Mouse (Mus musculus): ENCODE measurements at regions not wholly inside any gene's neighbourhood (a gene's known extent, or its start where the extent isn't known, plus 50 kb on each side); places are given as distances from the start of the nearest gene placed in this dataset.
A peak's percentile ranks its signal among the peaks of the same experiment; 100 is the strongest.

DNA sequence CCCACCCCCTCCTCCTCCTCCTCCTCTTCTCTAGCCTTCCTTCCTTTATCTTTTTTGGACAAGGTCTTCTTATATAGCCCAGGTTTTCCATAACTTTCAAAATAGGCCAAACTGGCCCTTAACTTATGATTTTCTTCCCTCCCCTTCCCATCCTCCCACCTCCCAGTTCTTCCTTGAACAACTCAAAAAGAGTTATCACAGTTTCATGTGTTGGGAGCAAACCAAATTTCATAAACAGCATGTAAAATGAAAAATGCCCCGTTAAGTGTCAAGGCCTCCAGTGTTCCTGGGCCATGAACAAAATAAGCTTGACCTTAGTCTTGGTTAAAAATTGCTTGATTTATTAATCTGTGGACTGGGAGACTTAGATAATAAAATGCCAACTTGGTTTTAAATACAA is 132.4 kb downstream of the Dusp6 start:
- Histone ChIP-seq H3K27ac (ENCODE audit: low read length) (no peak overlapping the region), H3K4me3 (ENCODE audit: low read length) (no peak overlapping the region), H3K4me1 (replicated peaks; ENCODE audit: control insufficient read depth, insufficient read depth, low read length) (no peaks in the 10 kb centered on the region), H3K9me3 (ENCODE audit: control insufficient read depth, low read length) (no peaks in the 10 kb centered on the region), H3K36me3 (ENCODE audit: control insufficient read depth, insufficient read depth, low read length) (no peaks in the 10 kb centered on the region), H3K9ac (ENCODE audit: low read length) (no peak overlapping the region), H3K27me3 (ENCODE audit: control insufficient read depth, insufficient read depth, low read depth, low read length) (no peaks in the 10 kb centered on the region), H3K4me2 (ENCODE audit: low read depth, low read length) (no peak overlapping the region)
- ATAC-seq (ENCODE audit: low read depth), result no peak
- WGBS, result 82% methylated on average over 1 of the region's 1 CpGs

DNA sequence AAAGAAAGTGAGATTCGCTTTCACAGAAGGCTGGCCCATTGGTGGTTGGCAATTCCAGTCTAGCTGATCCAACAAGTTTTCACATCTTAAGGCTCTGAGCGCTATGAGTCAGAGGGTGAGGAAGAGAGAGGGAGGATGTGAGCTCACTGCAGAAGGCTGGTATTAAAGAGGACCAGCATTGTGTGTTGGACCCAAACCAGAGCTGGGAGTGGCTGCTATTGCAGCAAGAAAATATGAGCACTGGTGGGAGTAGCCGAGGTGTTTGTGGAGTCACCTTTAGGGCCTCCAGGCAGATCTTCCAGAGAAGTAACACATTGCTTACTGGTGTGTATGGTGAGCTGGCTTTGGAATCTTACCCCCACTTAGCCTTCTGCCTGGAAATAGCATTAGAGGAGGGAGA is 133.6 kb downstream of the Dusp6 start:
- no peak overlapping the region for H3K9ac ChIP-seq (ENCODE audit: low read length)
- H3K27ac ChIP-seq (ENCODE audit: low read length), result no peak overlapping the region
- peak; percentile 60; the same call in 1 of the 2 replicates for ATAC-seq (ENCODE audit: low read depth)
- no peaks in the 10 kb centered on the region for H3K27me3 ChIP-seq (ENCODE audit: control insufficient read depth, insufficient read depth, low read depth, low read length)
- WGBS, result 65% methylated on average over 3 of the region's 3 CpGs
- H3K36me3 ChIP-seq (ENCODE audit: control insufficient read depth, insufficient read depth, low read length), result no peaks in the 10 kb centered on the region
- no peaks in the 10 kb centered on the region for H3K9me3 ChIP-seq (ENCODE audit: control insufficient read depth, low read length)
- H3K4me2 ChIP-seq (ENCODE audit: low read depth, low read length), result no peak overlapping the region
- H3K4me3 ChIP-seq (ENCODE audit: low read length), result no peak overlapping the region
- H3K4me1 ChIP-seq (replicated peaks; ENCODE audit: control insufficient read depth, insufficient read depth, low read length), result no peaks in the 10 kb centered on the region

GRCm38 (mm10) chr10:99400076-99400475 is 137.0 kb downstream of the Dusp6 start:
- Histone ChIP-seq H3K4me1 (replicated peaks; ENCODE audit: control insufficient read depth, insufficient read depth, low read length) (no peaks in the 10 kb centered on the region), H3K27ac (ENCODE audit: low read length) (no peak overlapping the region), H3K9ac (ENCODE audit: low read length) (no peak overlapping the region), H3K4me2 (ENCODE audit: low read depth, low read length) (no peak overlapping the region), H3K27me3 (ENCODE audit: control insufficient read depth, insufficient read depth, low read depth, low read length) (no peaks in the 10 kb centered on the region), H3K4me3 (ENCODE audit: low read length) (no peak overlapping the region), H3K36me3 (ENCODE audit: control insufficient read depth, insufficient read depth, low read length) (no peaks in the 10 kb centered on the region), H3K9me3 (ENCODE audit: control insufficient read depth, low read length) (no peaks in the 10 kb centered on the region)
- WGBS, result 89% methylated on average over 6 of the region's 6 CpGs
- no peak for ATAC-seq (ENCODE audit: low read depth)

DNA sequence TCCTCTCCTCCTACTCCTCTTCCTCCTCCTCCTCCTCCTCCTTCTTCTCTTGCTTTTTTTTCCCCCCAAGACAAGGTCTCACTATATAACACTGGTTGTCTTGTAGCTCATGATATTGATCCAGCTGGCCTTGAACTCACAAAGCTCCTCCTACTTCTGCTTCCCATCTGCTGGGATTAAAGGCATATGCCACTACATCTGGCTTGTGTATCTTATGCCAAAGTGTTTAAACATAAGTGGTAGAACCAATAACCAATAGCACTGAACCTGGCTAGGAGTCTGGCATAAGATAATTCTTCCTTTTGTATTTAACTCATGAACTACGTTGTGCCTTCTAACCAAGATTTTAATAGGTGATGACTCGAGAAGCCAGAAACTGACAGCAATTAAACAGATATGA is 143.7 kb downstream of the Dusp6 start:
- H3K9me3 ChIP-seq (ENCODE audit: control insufficient read depth, low read length), result 0 out of 2 replicates have a peak, but pooled peaks cover 2% of the 10 kb centered on the region
- WGBS, result 68% methylated on average over 2 of the region's 2 CpGs
- ATAC-seq (ENCODE audit: low read depth), result no peak

DNA sequence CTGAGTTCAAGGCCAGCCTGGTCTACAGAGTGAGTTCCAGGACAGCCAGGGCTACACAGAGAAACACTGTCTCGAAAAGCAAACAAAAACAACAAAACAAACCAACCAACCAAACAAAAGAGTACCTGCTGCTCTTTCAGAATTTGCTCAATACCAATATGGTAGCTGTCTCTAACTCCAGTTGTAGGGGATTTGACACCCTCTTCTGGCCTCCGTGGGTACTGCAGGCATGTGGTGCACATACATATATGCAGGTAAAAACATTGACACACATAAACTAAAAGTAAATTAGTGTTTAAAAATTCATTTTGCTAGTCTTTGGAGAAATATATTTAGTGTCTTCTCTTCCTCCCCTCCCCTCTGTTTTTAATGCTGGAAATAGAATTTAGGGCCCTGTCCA is 145.8 kb downstream of the Dusp6 start:
- peaks cover 8% of the 10 kb centered on the region; the same call in 1 of the 2 replicates for H3K4me1 ChIP-seq (replicated peaks; ENCODE audit: control insufficient read depth, insufficient read depth, low read length)
- no peak for ATAC-seq (ENCODE audit: low read depth)
- 87% methylated on average over 2 of the region's 2 CpGs for WGBS
- H3K9me3 ChIP-seq (ENCODE audit: control insufficient read depth, low read length), result 0 out of 2 replicates have a peak, but pooled peaks cover 2% of the 10 kb centered on the region
- H3K36me3 ChIP-seq (ENCODE audit: control insufficient read depth, insufficient read depth, low read length), result no peaks in the 10 kb centered on the region; the same call in 1 of the 2 replicates
- no peaks in the 10 kb centered on the region for H3K27me3 ChIP-seq (ENCODE audit: control insufficient read depth, insufficient read depth, low read depth, low read length)
- no peak overlapping the region for H3K4me3 ChIP-seq (ENCODE audit: low read length)
- no peak overlapping the region for H3K9ac ChIP-seq (ENCODE audit: low read length)
- no peak overlapping the region for H3K27ac ChIP-seq (ENCODE audit: low read length)
- H3K4me2 ChIP-seq (ENCODE audit: low read depth, low read length), result no peak overlapping the region

More for the DNA sequence above, 143.7 kb downstream of the Dusp6 start:
- Histone ChIP-seq H3K27ac (ENCODE audit: low read length) (no peak overlapping the region), H3K36me3 (ENCODE audit: control insufficient read depth, insufficient read depth, low read length) (no peaks in the 10 kb centered on the region), H3K4me1 (replicated peaks; ENCODE audit: control insufficient read depth, insufficient read depth, low read length) (peaks cover 8% of the 10 kb centered on the region; the same call in 1 of the 2 replicates), H3K4me2 (ENCODE audit: low read depth, low read length) (no peak overlapping the region), H3K9ac (ENCODE audit: low read length) (no peak overlapping the region), H3K4me3 (ENCODE audit: low read length) (no peak overlapping the region), H3K27me3 (ENCODE audit: control insufficient read depth, insufficient read depth, low read depth, low read length) (no peaks in the 10 kb centered on the region)

DNA sequence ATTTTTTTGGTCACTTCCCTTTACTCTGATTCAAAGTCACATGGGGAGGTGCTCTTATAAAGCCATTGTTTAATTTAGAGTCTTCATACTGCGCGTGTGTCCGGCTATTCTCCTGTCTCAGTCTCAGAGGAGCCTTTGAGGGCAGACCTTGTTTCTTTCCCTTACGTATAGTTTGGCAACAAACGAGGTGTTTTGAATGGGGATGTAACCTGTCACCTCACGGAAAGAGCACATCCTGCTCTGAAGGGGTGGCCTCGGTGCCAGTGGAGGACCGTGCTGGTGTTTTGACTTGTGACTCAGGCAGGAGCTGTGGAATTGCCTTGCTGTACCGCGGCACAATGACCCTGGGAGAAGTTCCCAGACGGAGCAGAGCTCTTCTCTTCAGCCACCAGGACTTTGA is 146.7 kb downstream of the Dusp6 start:
- WGBS, result 22% methylated on average over 11 of the region's 11 CpGs
- Histone ChIP-seq H3K4me3 (ENCODE audit: low read length) (no peak overlapping the region), H3K9me3 (ENCODE audit: control insufficient read depth, low read length) (0 out of 2 replicates have a peak, but pooled peaks cover 2% of the 10 kb centered on the region), H3K9ac (ENCODE audit: low read length) (0 out of 2 replicates have a peak overlapping the region, but pooled peaks have one; percentile 15), H3K36me3 (ENCODE audit: control insufficient read depth, insufficient read depth, low read length) (no peaks in the 10 kb centered on the region; the same call in 1 of the 2 replicates), H3K4me1 (replicated peaks; ENCODE audit: control insufficient read depth, insufficient read depth, low read length) (peaks cover 8% of the 10 kb centered on the region; the same call in 1 of the 2 replicates), H3K27ac (ENCODE audit: low read length) (peak overlapping the region; percentile 68), H3K4me2 (ENCODE audit: low read depth, low read length) (peak overlapping the region; percentile 40), H3K27me3 (ENCODE audit: control insufficient read depth, insufficient read depth, low read depth, low read length) (no peaks in the 10 kb centered on the region)
- peak; percentile 38; the same call in 1 of the 2 replicates for ATAC-seq (ENCODE audit: low read depth)

DNA sequence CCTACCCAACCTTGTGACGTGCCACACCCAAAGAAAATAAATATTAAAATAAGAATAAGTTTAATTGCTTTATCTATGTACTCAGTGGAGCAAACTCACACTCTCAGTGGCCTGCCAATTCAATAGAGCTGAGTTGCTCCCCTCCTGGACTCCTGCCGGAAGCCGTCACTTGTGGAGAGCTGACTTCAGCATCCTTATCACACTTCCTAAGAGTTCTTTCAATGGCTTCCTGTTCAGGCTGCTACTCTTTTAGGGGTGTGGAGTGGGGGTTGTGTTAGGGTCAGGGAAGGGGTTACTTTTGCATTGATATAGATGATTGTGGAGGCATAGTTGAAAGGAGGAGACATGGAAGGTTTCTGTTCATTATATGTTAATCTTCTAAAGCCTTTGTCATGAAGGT is 147.7 kb downstream of the Dusp6 start:
- Histone ChIP-seq H3K9ac (ENCODE audit: low read length) (no peak overlapping the region), H3K9me3 (ENCODE audit: control insufficient read depth, low read length) (0 out of 2 replicates have a peak, but pooled peaks cover 2% of the 10 kb centered on the region), H3K36me3 (ENCODE audit: control insufficient read depth, insufficient read depth, low read length) (no peaks in the 10 kb centered on the region; the same call in 1 of the 2 replicates), H3K27me3 (ENCODE audit: control insufficient read depth, insufficient read depth, low read depth, low read length) (no peaks in the 10 kb centered on the region), H3K4me1 (replicated peaks; ENCODE audit: control insufficient read depth, insufficient read depth, low read length) (peaks cover 8% of the 10 kb centered on the region; the same call in 1 of the 2 replicates), H3K4me3 (ENCODE audit: low read length) (no peak overlapping the region), H3K4me2 (ENCODE audit: low read depth, low read length) (no peak overlapping the region), H3K27ac (ENCODE audit: low read length) (no peak overlapping the region)
- WGBS, result 44% methylated on average over 3 of the region's 3 CpGs
- ATAC-seq (ENCODE audit: low read depth), result peak; percentile 68

DNA sequence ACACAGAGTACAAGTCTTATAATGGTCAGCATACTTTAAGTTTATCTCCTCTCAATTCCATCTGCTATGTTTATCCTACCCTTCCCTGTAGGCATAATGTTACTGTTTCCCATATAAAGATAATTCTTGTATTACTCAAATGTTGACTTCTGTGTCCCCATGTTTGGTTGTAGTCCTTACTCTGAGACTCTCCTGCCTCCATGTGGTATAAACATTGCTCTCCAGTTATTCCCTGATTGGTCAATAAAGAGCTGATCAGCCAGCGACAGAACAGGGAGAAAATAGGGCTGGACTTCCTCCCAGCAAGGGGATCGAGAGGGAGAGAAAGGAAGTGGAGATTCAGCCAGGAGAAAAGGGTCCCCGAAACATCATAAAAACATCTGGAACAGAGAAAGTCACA is 150.4 kb downstream of the Dusp6 start:
- no peak overlapping the region for H3K9ac ChIP-seq (ENCODE audit: low read length)
- 0 out of 2 replicates have a peak, but pooled peaks cover 2% of the 10 kb centered on the region for H3K9me3 ChIP-seq (ENCODE audit: control insufficient read depth, low read length)
- ATAC-seq (ENCODE audit: low read depth), result no peak
- no peak overlapping the region for H3K4me2 ChIP-seq (ENCODE audit: low read depth, low read length)
- H3K36me3 ChIP-seq (ENCODE audit: control insufficient read depth, insufficient read depth, low read length), result no peaks in the 10 kb centered on the region; the same call in 1 of the 2 replicates
- no peaks in the 10 kb centered on the region for H3K27me3 ChIP-seq (ENCODE audit: control insufficient read depth, insufficient read depth, low read depth, low read length)
- 77% methylated on average over 3 of the region's 3 CpGs for WGBS
- H3K27ac ChIP-seq (ENCODE audit: low read length), result no peak overlapping the region
- no peak overlapping the region for H3K4me3 ChIP-seq (ENCODE audit: low read length)
- peaks cover 8% of the 10 kb centered on the region; the same call in 1 of the 2 replicates for H3K4me1 ChIP-seq (replicated peaks; ENCODE audit: control insufficient read depth, insufficient read depth, low read length)

- no peak for ATAC-seq (ENCODE audit: low read depth)
- Histone ChIP-seq H3K4me2 (ENCODE audit: low read depth, low read length) (no peak overlapping the region), H3K27ac (ENCODE audit: low read length) (no peak overlapping the region), H3K27me3 (ENCODE audit: control insufficient read depth, insufficient read depth, low read depth, low read length) (no peaks in the 10 kb centered on the region), H3K4me3 (ENCODE audit: low read length) (no peak overlapping the region), H3K4me1 (replicated peaks; ENCODE audit: control insufficient read depth, insufficient read depth, low read length) (no peaks in the 10 kb centered on the region), H3K9ac (ENCODE audit: low read length) (no peak overlapping the region), H3K9me3 (ENCODE audit: control insufficient read depth, low read length) (no peaks in the 10 kb centered on the region), H3K36me3 (ENCODE audit: control insufficient read depth, insufficient read depth, low read length) (no peaks in the 10 kb centered on the region; the same call in 1 of the 2 replicates)
- WGBS, result 58% methylated on average over 8 of the region's 8 CpGs
These were observed 153.2 kb downstream of the Dusp6 start for GRCm38 (mm10) chr10:99416271-99416670.

All from lung, embryonic 16.5 days (tissue).